Mouse (Mus musculus) G1E-ER4 (cell line): Measurements from ENCODE around the gene Bace1. TPM values are rescaled to one million over a fixed set of nuclear protein-coding genes. Genes with fewer than 3 reads are reported as not detected.

Source experiments
- GATA1 ChIP-seq: IDR thresholded peaks from one replicate; pipeline ENCODE4 v1.8.0; 2012; ENCODE audit warnings: low read length, inconsistent platforms
- polyA plus RNA-seq: library from polyadenylated mRNA; stranded (reverse); fragments of >175 nt; gene quantifications from 2 replicates; pipeline ENCODE4 v1.2.3, GENCODE M21; 2012

Bace1 gene
- polyA plus RNA-seq, 1 experiment: not detected

- no peak for TF ChIP-seq GATA1
Measured at GRCm38 (mm10) chr9:45818406-45819011, 19.9 kb upstream of the Bace1 start.

- no peak for TF ChIP-seq GATA1
Measured at GRCm38 (mm10) chr9:45827663-45828290, 10.6 kb upstream of the Bace1 start.

GRCm38 (mm10) chr9:45828291-45828963 lies 10.0 kb upstream of the Bace1 start, which contains the start of gene Cep164:
Gene Cep164 (minus strand): TSS chr9:45828691.
- TF ChIP-seq GATA1: no peak

- TF ChIP-seq GATA1: no peak
Measured at GRCm38 (mm10) chr9:45829107-45829506, 9.3 kb upstream of the Bace1 start.

GRCm38 (mm10) chr9:45832898-45833297 lies 5.5 kb upstream of the Bace1 start:
- TF ChIP-seq GATA1: no peak

GRCm38 (mm10) chr9:45833461-45833860 lies 4.9 kb upstream of the Bace1 start:
- TF ChIP-seq GATA1: no peak

GRCm38 (mm10) chr9:45838069-45838433 lies 329 bp upstream of the Bace1 start:
- no peak for TF ChIP-seq GATA1

GRCm38 (mm10) chr9:45839139-45839981 lies 980 bp downstream of the Bace1 start:
- no peak for TF ChIP-seq GATA1

GRCm38 (mm10) chr9:45839982-45840300 lies 1.6 kb downstream of the Bace1 start:
- TF ChIP-seq GATA1: no peak

GRCm38 (mm10) chr9:45840331-45840730 lies 2.0 kb downstream of the Bace1 start:
- TF ChIP-seq GATA1: no peak

GRCm38 (mm10) chr9:45841458-45841857 lies 3.1 kb downstream of the Bace1 start:
- no peak for TF ChIP-seq GATA1

GRCm38 (mm10) chr9:45843007-45843406 lies 4.6 kb downstream of the Bace1 start:
- no peak for TF ChIP-seq GATA1

- TF ChIP-seq GATA1: no peak
Measured at GRCm38 (mm10) chr9:45843780-45844179, 5.4 kb downstream of the Bace1 start.

- TF ChIP-seq GATA1: no peak
Measured at GRCm38 (mm10) chr9:45845541-45845940, 7.2 kb downstream of the Bace1 start.

- no peak for TF ChIP-seq GATA1
Measured at GRCm38 (mm10) chr9:45846891-45847460, 8.6 kb downstream of the Bace1 start.
